Mouse (Mus musculus) ES-Bruce4 (cell line): ENCODE results near the gene Sh3bgrl3. TPM values are rescaled to one million over a fixed set of nuclear protein-coding genes. Genes with fewer than 3 reads are reported as not detected.

Experiments
- H3K27ac ChIP-seq: 2 replicates; pipeline ENCODE4 v1.5.1; 2012; ENCODE audit warnings: low read length, inconsistent platforms; ENCODE audit not compliant: insufficient read depth
- H3K27me3 ChIP-seq: 2 replicates; pipeline ENCODE4 v1.6.1; 2012; ENCODE audit warnings: mild to moderate bottlenecking, low read length, inconsistent platforms; ENCODE audit not compliant: control insufficient read depth, poor library complexity, insufficient read depth, severe bottlenecking
- H3K36me3 ChIP-seq: 2 replicates; pipeline ENCODE4 v1.6.1; 2012; ENCODE audit warnings: inconsistent platforms, mild to moderate bottlenecking, low read length, moderate library complexity; ENCODE audit not compliant: control insufficient read depth, poor library complexity, insufficient read depth, severe bottlenecking
- H3K4me1 ChIP-seq: one replicate; pipeline ENCODE4 v1.8.1; 2011; ENCODE audit warnings: low read length; ENCODE audit not compliant: control insufficient read depth, insufficient read depth
- H3K4me3 ChIP-seq: 2 replicates; pipeline ENCODE4 v1.5.1; 2011; ENCODE audit warnings: low read depth, mild to moderate bottlenecking, low read length
- H3K9ac ChIP-seq: 2 replicates; pipeline ENCODE4 v1.6.1; 2012; ENCODE audit warnings: low read depth, mild to moderate bottlenecking, inconsistent platforms; ENCODE audit not compliant: poor library complexity, severe bottlenecking
- H3K9me3 ChIP-seq: replicated peaks from 2 replicates; pipeline ENCODE4 v1.6.1; 2012; ENCODE audit warnings: mild to moderate bottlenecking, low read length, inconsistent platforms; ENCODE audit not compliant: control insufficient read depth, poor library complexity, insufficient read depth, severe bottlenecking
- CTCF ChIP-seq: IDR thresholded peaks from one replicate; pipeline ENCODE4 v1.8.1; 2011; ENCODE audit warnings: low read depth, low read length
- EP300 ChIP-seq: IDR thresholded peaks from 2 replicates; pipeline ENCODE4 v1.6.1; 2011; ENCODE audit warnings: low read depth, low read length; ENCODE audit not compliant: insufficient read depth
- POLR2A ChIP-seq: IDR thresholded peaks from one replicate; pipeline ENCODE4 v1.8.1; 2011; ENCODE audit warnings: low read length; ENCODE audit not compliant: insufficient read depth
- polyA plus RNA-seq: library from polyadenylated mRNA; stranded (reverse); fragments of >200 nt; gene quantifications from 2 replicates; pipeline ENCODE4 v1.2.4, GENCODE M21; 2011; ENCODE audit warnings: low read depth; ENCODE audit not compliant: missing spikeins, insufficient read depth, insufficient read length

Gene Sh3bgrl3
- polyA plus RNA-seq, 1 experiment = 106 TPM

DNA sequence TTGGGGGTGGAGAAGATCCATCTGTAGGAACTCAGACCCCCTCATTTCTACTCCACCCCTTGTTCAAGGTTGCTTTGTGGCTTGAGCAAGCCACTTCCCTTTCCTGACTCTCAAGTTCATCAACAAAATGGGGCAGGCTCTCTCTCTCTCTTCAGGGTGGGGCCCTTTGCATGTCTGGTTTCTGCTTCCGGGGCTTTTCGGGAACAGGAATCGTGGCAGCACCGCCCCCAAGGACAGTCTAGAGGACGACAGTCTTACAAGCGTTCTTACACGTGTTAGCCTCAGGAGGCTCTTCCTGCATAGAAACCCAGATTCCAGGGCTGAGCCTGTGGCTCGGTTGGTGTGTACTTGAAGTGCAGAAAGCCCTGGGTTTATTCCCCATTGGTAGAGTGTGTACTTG lies 11.6 kb downstream of the Sh3bgrl3 start:
- H3K27me3 ChIP-seq = no peaks in the 10 kb centered on the region
- peaks cover 33% of the 10 kb centered on the region for H3K4me1 ChIP-seq
- TF ChIP-seq CTCF (no peak), POLR2A (peak; percentile 24), EP300 (peak; percentile 96)
- H3K27ac ChIP-seq = peak overlapping the region; percentile 96
- H3K9ac ChIP-seq = peak overlapping the region; percentile 32
- peak overlapping the region; percentile 39 for H3K4me3 ChIP-seq
- no peaks in the 10 kb centered on the region for H3K36me3 ChIP-seq
- no peaks in the 10 kb centered on the region for H3K9me3 ChIP-seq

GRCm38 (mm10) chr4:134116501-134116900 lies 12.1 kb downstream of the Sh3bgrl3 start:
- Histone ChIP-seq H3K9ac (peak overlapping the region; percentile 32), H3K36me3 (no peaks in the 10 kb centered on the region), H3K4me1 (peaks cover 33% of the 10 kb centered on the region), H3K4me3 (peak overlapping the region; percentile 39), H3K27me3 (no peaks in the 10 kb centered on the region), H3K27ac (peak overlapping the region; percentile 96), H3K9me3 (no peaks in the 10 kb centered on the region)
- TF ChIP-seq CTCF (no peak), EP300 (no peak), POLR2A (no peak)

- H3K27ac ChIP-seq = peak overlapping the region; percentile 96
- peaks cover 32% of the 10 kb centered on the region for H3K4me1 ChIP-seq
- H3K27me3 ChIP-seq = no peaks in the 10 kb centered on the region
- no peaks in the 10 kb centered on the region for H3K36me3 ChIP-seq
- no peaks in the 10 kb centered on the region for H3K9me3 ChIP-seq
- peak overlapping the region; percentile 39 for H3K4me3 ChIP-seq
- H3K9ac ChIP-seq = peak overlapping the region; percentile 32; the same call in 1 of the 2 replicates
- TF ChIP-seq POLR2A (no peak), EP300 (peak; percentile 99), CTCF (peak; percentile 18)
Measured at GRCm38 (mm10) chr4:134115215-134116144, 13.1 kb downstream of the Sh3bgrl3 start.

GRCm38 (mm10) chr4:134114038-134114437 lies 14.6 kb downstream of the Sh3bgrl3 start:
- peaks cover 33% of the 10 kb centered on the region for H3K4me1 ChIP-seq
- H3K4me3 ChIP-seq = no peak overlapping the region
- H3K36me3 ChIP-seq = no peaks in the 10 kb centered on the region
- TF ChIP-seq EP300 (peak; percentile 20; the same call in 1 of the 2 replicates), POLR2A (no peak)
- no peaks in the 10 kb centered on the region for H3K9me3 ChIP-seq
- H3K9ac ChIP-seq = peak overlapping the region; percentile 11
- peak overlapping the region; percentile 74 for H3K27ac ChIP-seq
- no peaks in the 10 kb centered on the region for H3K27me3 ChIP-seq

DNA sequence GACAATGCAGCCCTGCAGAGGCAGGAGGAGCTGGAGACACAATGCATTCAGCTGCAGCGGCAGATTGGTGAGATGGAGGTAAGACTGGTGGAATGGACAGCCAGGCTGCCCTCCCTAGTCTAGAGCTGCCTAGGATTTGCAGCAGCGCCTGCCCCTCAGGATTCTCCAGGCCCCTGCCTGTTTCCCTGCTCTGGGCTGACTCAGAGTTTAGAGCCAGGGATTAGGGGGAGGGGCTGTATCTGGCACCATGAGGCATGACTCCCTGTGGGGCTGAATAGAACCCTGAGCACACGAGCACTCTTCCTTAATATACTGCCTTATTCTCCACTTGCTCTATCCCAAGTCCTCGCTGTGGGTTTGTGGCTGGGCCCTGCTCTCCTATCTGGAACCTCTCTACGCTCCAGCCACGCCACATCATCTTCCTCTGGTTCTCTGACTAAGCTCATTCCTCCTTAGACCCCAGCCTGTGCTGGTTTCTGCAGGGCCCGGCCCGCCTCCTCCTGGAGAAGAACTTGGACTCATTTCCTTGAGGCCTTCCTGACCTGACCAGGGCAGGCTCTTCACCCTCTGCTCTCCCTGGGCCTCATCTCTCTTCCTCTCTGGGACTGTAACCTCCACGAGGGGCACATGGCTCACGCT lies 15.1 kb downstream of the Sh3bgrl3 start:
- no peaks in the 10 kb centered on the region for H3K9me3 ChIP-seq
- H3K27ac ChIP-seq = peak overlapping the region; percentile 74
- TF ChIP-seq CTCF (no peak), POLR2A (no peak), EP300 (0 out of 2 replicates have a peak, but pooled peaks have one; percentile 8)
- peaks cover 33% of the 10 kb centered on the region for H3K4me1 ChIP-seq
- H3K36me3 ChIP-seq = no peaks in the 10 kb centered on the region
- no peak overlapping the region for H3K4me3 ChIP-seq
- peak overlapping the region; percentile 11 for H3K9ac ChIP-seq
- H3K27me3 ChIP-seq = no peaks in the 10 kb centered on the region

- no peak overlapping the region for H3K27ac ChIP-seq
- no peak overlapping the region for H3K4me3 ChIP-seq
- no peaks in the 10 kb centered on the region for H3K27me3 ChIP-seq
- H3K4me1 ChIP-seq = peaks cover 32% of the 10 kb centered on the region
- TF ChIP-seq EP300 (no peak), CTCF (no peak), POLR2A (no peak)
- no peaks in the 10 kb centered on the region for H3K36me3 ChIP-seq
- H3K9me3 ChIP-seq = no peaks in the 10 kb centered on the region
- no peak overlapping the region for H3K9ac ChIP-seq
Measured at GRCm38 (mm10) chr4:134112403-134112802, 16.2 kb downstream of the Sh3bgrl3 start.
